Mouse (Mus musculus) stomach, embryonic 15.5 days (tissue): ENCODE measurements around the gene Dlg4. TPM values are rescaled to one million over a fixed set of nuclear protein-coding genes. Genes with fewer than 3 reads are reported as not detected.
A peak's percentile ranks its signal among the peaks of the same experiment; 100 is the strongest.

Experiments used
- ATAC-seq: fragments of 200-750 bp; cut with Nextera tagmentation; 2 replicates; pipeline ENCODE4 v1.8.0; 2017; ENCODE audit warnings: low read depth, moderate number of reproducible peaks, moderate TSS enrichment; ENCODE audit not compliant: insufficient read depth, low FRiP score
- H3K27ac ChIP-seq: fragments of 300-500 bp; sonication (generic); 2 replicates; pipeline ENCODE4 v1.5.1; 2015; ENCODE audit warnings: mild to moderate bottlenecking, inconsistent platforms
- H3K27me3 ChIP-seq: fragments of 300-500 bp; sonication (generic); replicated peaks from 2 replicates; pipeline ENCODE4 v1.6.1; 2015; ENCODE audit warnings: inconsistent platforms
- H3K36me3 ChIP-seq: fragments of 300-500 bp; sonication (generic); 2 replicates; pipeline ENCODE4 v1.6.1; 2015; ENCODE audit warnings: inconsistent platforms
- H3K4me1 ChIP-seq: fragments of 300-500 bp; sonication (generic); 2 replicates; pipeline ENCODE4 v1.6.1; 2015; ENCODE audit warnings: inconsistent platforms
- H3K4me2 ChIP-seq: fragments of 300-500 bp; sonication (generic); 2 replicates; pipeline ENCODE4 v1.6.1; 2015; ENCODE audit warnings: mild to moderate bottlenecking, inconsistent platforms
- H3K4me3 ChIP-seq: fragments of 300-500 bp; sonication (generic); replicated peaks from 2 replicates; pipeline ENCODE4 v1.5.1; 2015; ENCODE audit warnings: inconsistent platforms
- H3K9ac ChIP-seq: fragments of 300-500 bp; sonication (generic); 2 replicates; pipeline ENCODE4 v1.6.1; 2015; ENCODE audit warnings: inconsistent platforms
- H3K9me3 ChIP-seq: fragments of 300-500 bp; sonication (generic); 2 replicates; pipeline ENCODE4 v1.6.1; 2016; ENCODE audit warnings: inconsistent platforms
- WGBS: fragments of 180-500 bp; shearing (Covaris S2); methylation state at CpG from one replicate; pipeline ENCODE4 v1.1.7; 2015; 5-methylcytosine and 5-hydroxymethylcytosine counted together
- polyA plus RNA-seq: library from polyadenylated mRNA; unstranded; fragments of >200 nt; fragmentation: Nextera tagmentation; extraction: Ambion mirVana; gene quantifications from 2 replicates; pipeline ENCODE4 v1.2.1, GENCODE M21; 2015

The Dlg4 gene
- polyA plus RNA-seq, 1 experiment from 2014 or later, result 8.2 TPM

- H3K27me3 ChIP-seq, result no peaks in the 10 kb centered on the region
- WGBS, result 88% methylated on average over 7 of the region's 7 CpGs
- H3K4me1 ChIP-seq, result no peaks in the 10 kb centered on the region
- no peak for ATAC-seq
- H3K9me3 ChIP-seq, result no peaks in the 10 kb centered on the region
- no peak overlapping the region for H3K27ac ChIP-seq
- no peak overlapping the region for H3K4me3 ChIP-seq
- H3K36me3 ChIP-seq, result peaks cover 7% of the 10 kb centered on the region; the same call in 1 of the 2 replicates
- no peak overlapping the region for H3K9ac ChIP-seq
- no peak overlapping the region for H3K4me2 ChIP-seq
These were observed 23.4 kb downstream of the Dlg4 start for GRCm38 (mm10) chr11:70040184-70040583.

GRCm38 (mm10) chr11:70042309-70043085 lies 25.8 kb downstream of the Dlg4 start:
- Histone ChIP-seq H3K4me3 (no peak overlapping the region), H3K9me3 (no peaks in the 10 kb centered on the region), H3K27ac (no peak overlapping the region), H3K27me3 (no peaks in the 10 kb centered on the region), H3K9ac (no peak overlapping the region), H3K4me1 (no peaks in the 10 kb centered on the region), H3K4me2 (no peak overlapping the region), H3K36me3 (peaks cover 7% of the 10 kb centered on the region; the same call in 1 of the 2 replicates)
- no peak for ATAC-seq
- 89% methylated on average over 23 of the region's 23 CpGs for whole genome bisulfite sequencing

GRCm38 (mm10) chr11:70043665-70044064 lies 26.9 kb downstream of the Dlg4 start:
- H3K4me2 ChIP-seq, result no peak overlapping the region
- no peaks in the 10 kb centered on the region for H3K4me1 ChIP-seq
- H3K9ac ChIP-seq, result no peak overlapping the region
- peaks cover 7% of the 10 kb centered on the region; the same call in 1 of the 2 replicates for H3K36me3 ChIP-seq
- no peak overlapping the region for H3K27ac ChIP-seq
- H3K27me3 ChIP-seq, result no peaks in the 10 kb centered on the region
- 91% methylated on average over 7 of the region's 7 CpGs for WGBS
- no peak overlapping the region for H3K4me3 ChIP-seq
- no peak for ATAC-seq
- H3K9me3 ChIP-seq, result no peaks in the 10 kb centered on the region

GRCm38 (mm10) chr11:70045435-70045834 lies 28.7 kb downstream of the Dlg4 start:
- H3K9me3 ChIP-seq, result no peaks in the 10 kb centered on the region
- no peaks in the 10 kb centered on the region; the same call in 1 of the 2 replicates for H3K36me3 ChIP-seq
- H3K4me2 ChIP-seq, result no peak overlapping the region
- ATAC-seq, result no peak
- no peaks in the 10 kb centered on the region for H3K4me1 ChIP-seq
- no peaks in the 10 kb centered on the region for H3K27me3 ChIP-seq
- WGBS, result 24% methylated on average over 9 of the region's 9 CpGs
- H3K9ac ChIP-seq, result no peak overlapping the region
- peak overlapping the region; percentile 4; the same call in 1 of the 2 replicates for H3K27ac ChIP-seq
- no peak overlapping the region for H3K4me3 ChIP-seq

- H3K36me3 ChIP-seq, result no peaks in the 10 kb centered on the region
- H3K9me3 ChIP-seq, result no peaks in the 10 kb centered on the region
- H3K27me3 ChIP-seq, result no peaks in the 10 kb centered on the region
- no peak overlapping the region for H3K4me3 ChIP-seq
- 52% methylated on average over 6 of the region's 6 CpGs for WGBS
- no peak overlapping the region for H3K4me2 ChIP-seq
- no peak overlapping the region for H3K27ac ChIP-seq
- no peak for ATAC-seq
- 0 out of 2 replicates have a peak, but pooled peaks cover 3% of the 10 kb centered on the region for H3K4me1 ChIP-seq
- H3K9ac ChIP-seq, result no peak overlapping the region
These were observed 32.6 kb downstream of the Dlg4 start for GRCm38 (mm10) chr11:70049366-70049765.

GRCm38 (mm10) chr11:70049816-70050215 lies 33.1 kb downstream of the Dlg4 start:
- Histone ChIP-seq H3K4me1 (0 out of 2 replicates have a peak, but pooled peaks cover 3% of the 10 kb centered on the region), H3K27me3 (no peaks in the 10 kb centered on the region), H3K9me3 (no peaks in the 10 kb centered on the region), H3K9ac (no peak overlapping the region), H3K36me3 (no peaks in the 10 kb centered on the region), H3K4me2 (no peak overlapping the region), H3K4me3 (no peak overlapping the region), H3K27ac (no peak overlapping the region)
- 53% methylated on average over 10 of the region's 10 CpGs for WGBS
- no peak for ATAC-seq

GRCm38 (mm10) chr11:70053156-70053555 lies 36.4 kb downstream of the Dlg4 start:
- Histone ChIP-seq H3K4me1 (0 out of 2 replicates have a peak, but pooled peaks cover 6% of the 10 kb centered on the region), H3K27me3 (no peaks in the 10 kb centered on the region), H3K4me2 (no peak overlapping the region), H3K9me3 (no peaks in the 10 kb centered on the region), H3K4me3 (no peak overlapping the region), H3K27ac (no peak overlapping the region), H3K36me3 (no peaks in the 10 kb centered on the region), H3K9ac (no peak overlapping the region)
- 38% methylated on average over 7 of the region's 7 CpGs for WGBS
- no peak for ATAC-seq

- Histone ChIP-seq H3K27ac (no peak within 1 kb of the TSS), H3K9ac (no peak within 1 kb of the TSS), H3K27me3 (no peaks in the 10 kb centered on the region), H3K4me2 (no peak within 1 kb of the TSS), H3K4me3 (no peak within 1 kb of the TSS), H3K36me3 (no peaks in the 10 kb centered on the region), H3K4me1 (0 out of 2 replicates have a peak, but pooled peaks cover 6% of the 10 kb centered on the region), H3K9me3 (no peaks in the 10 kb centered on the region)
- WGBS, result 77% methylated on average over 10 of the region's 10 CpGs
- no peak for ATAC-seq
These were observed 37.3 kb downstream of the Dlg4 start, which contains the start of gene Asgr1 for GRCm38 (mm10) chr11:70053898-70054570. Gene Asgr1, plus strand, starts transcription at chr11:70054085.

GRCm38 (mm10) chr11:70055618-70056214 lies 39.0 kb downstream of the Dlg4 start:
- Histone ChIP-seq H3K9me3 (no peaks in the 10 kb centered on the region), H3K27me3 (no peaks in the 10 kb centered on the region; the same call in 1 of the 2 replicates), H3K27ac (no peak overlapping the region), H3K36me3 (no peaks in the 10 kb centered on the region), H3K4me2 (peak overlapping the region; percentile 39), H3K9ac (no peak overlapping the region), H3K4me3 (0 out of 2 replicates have a peak overlapping the region, but pooled peaks have one; percentile 5), H3K4me1 (0 out of 2 replicates have a peak, but pooled peaks cover 6% of the 10 kb centered on the region)
- ATAC-seq, result 0 out of 2 replicates have a peak, but pooled peaks have one; percentile 33
- WGBS, result 24% methylated on average over 18 of the region's 18 CpGs

GRCm38 (mm10) chr11:70057805-70058204 lies 41.1 kb downstream of the Dlg4 start:
- Histone ChIP-seq H3K9ac (no peak overlapping the region), H3K4me1 (0 out of 2 replicates have a peak, but pooled peaks cover 6% of the 10 kb centered on the region), H3K4me2 (no peak overlapping the region), H3K27me3 (no peaks in the 10 kb centered on the region; the same call in 1 of the 2 replicates), H3K4me3 (no peak overlapping the region), H3K9me3 (no peaks in the 10 kb centered on the region), H3K36me3 (no peaks in the 10 kb centered on the region), H3K27ac (no peak overlapping the region)
- ATAC-seq, result no peak
- WGBS, result 81% methylated on average over 9 of the region's 9 CpGs

GRCm38 (mm10) chr11:70059930-70060329 lies 43.2 kb downstream of the Dlg4 start:
- ATAC-seq, result no peak
- Histone ChIP-seq H3K4me3 (no peak overlapping the region), H3K4me2 (no peak overlapping the region), H3K27me3 (no peaks in the 10 kb centered on the region; the same call in 1 of the 2 replicates), H3K27ac (no peak overlapping the region), H3K9ac (no peak overlapping the region), H3K4me1 (0 out of 2 replicates have a peak, but pooled peaks cover 3% of the 10 kb centered on the region), H3K36me3 (no peaks in the 10 kb centered on the region), H3K9me3 (no peaks in the 10 kb centered on the region)
- WGBS, result 28% methylated on average over 6 of the region's 6 CpGs
